ENCODE assay signal across 14 mouse cellular contexts in the genomic region with DNA sequence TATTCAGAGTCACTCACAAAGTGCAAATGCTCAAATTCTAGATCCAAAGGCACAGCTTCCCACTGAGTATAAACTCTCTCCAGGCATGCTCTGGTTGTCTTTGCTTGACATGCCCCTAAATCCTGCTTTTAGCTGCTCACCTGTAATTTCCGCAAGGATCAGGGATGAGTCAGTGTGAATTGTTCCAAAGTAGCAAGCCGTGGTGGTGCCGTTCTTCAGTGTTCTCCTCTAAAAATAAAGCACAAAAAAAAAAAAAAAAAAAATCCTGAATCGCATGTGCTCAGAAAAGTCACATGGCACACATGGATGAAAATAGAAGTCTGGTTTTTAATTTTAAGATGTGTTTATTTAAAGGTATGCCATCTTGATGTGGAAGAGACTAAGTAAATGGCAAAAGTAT.
"Had no signal": no experiment of that assay in that cellular context is flagged by ENCODE, and none has a peak within 500 bp of the region (broad histone marks: within the 10 kb centered on the region; RNA-seq: fewer than 3 reads in every experiment).

No protein-coding gene starts in this region.

- ATAC-seq: intestine, postnatal 0 days; liver, postnatal 0 days; lung, postnatal 0 days; midbrain, embryonic 15.5 days had no signal

- DNase-seq: kidney, adult 2 months; kidney, postnatal 36 days; layer of hippocampus, postnatal 36 days; left cerebral cortex, postnatal 4 days; liver, postnatal 0 days; lung, embryonic 14.5 days; retina, postnatal 1 day; right cerebral cortex, postnatal 14 days; thymus, adult 2 months; thymus, postnatal 14 days; thymus, postnatal 4 days had no signal
